Mouse (Mus musculus): ENCODE data around the gene Olfr366.
"Not testable (repeated sequence)": the region's sequence is repeated elsewhere in the genome, so short reads cannot be mapped to it uniquely, and the experiment has no call there.

Gene Olfr366

DNA sequence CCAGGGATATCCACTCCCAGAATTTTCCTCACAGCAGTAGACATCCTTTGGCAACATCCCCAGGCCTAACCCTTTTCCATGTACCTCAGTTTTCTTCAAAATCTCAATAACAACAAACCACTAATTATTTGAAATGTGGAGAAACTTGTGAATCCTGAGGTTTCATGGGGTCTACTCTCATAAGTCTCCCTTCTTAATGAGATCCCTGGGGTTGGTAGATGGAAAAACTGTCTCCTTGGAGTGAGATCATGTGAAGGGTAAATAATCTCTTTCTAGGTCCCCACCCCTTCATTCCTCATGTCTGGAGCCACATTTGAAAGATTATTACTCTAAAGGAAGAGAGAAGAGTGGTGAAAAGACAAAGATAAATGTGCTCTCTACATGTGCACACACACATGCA is at the start of gene Olfr366:
Olfr366 (plus strand) TSS at position 301 of the 400 bp plus-strand sequence.
- DNase-seq (ENCODE audit: low spot score) = no peak

DNA sequence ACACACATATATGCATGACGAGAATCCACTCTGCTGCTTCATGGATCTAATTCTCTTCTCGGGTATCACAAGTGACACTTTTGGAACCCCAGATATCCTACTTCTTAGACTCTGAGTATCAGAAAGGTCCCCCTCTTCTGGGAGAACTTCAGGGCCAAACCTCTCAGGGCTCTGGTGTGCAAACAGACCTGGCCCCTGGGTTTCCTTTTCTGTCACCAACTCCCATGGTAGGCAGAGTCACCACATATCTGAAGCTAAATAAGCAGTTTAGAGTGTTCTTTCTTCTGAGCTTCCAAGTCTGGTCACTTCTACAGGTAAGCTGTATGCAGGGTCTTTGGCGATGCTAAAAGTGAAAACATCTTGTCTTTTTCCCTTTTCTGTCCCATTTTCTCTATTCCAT is 23.5 kb upstream of the Olfr366 start, which contains the start of gene Olfr365:
Olfr365 (plus strand) TSS at position 301 of the 400 bp plus-strand sequence.
- DNase-seq (ENCODE audit: low spot score) = no peak

DNA sequence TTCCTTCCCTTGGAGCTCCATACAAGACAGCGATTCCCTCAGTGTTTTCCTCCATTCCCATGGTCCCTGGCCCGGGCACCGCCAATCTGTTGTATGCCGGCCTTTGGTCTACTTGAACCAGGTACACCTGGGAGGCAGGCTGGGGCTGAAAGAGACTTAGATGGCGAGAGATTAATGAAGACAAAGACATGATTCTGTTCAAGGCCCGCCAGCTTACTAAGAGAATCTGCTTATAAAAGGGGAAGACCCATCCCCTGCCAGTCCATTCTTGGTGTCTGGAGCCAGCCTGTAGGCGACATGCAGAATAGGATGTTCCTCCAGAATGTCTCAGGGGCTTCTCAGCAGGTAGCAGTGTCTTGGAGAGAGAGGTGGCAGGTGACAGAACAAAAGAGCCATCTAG is 50.4 kb downstream of the Olfr366 start:
- not testable (repeated sequence) for DNase-seq (ENCODE audit: low spot score)
